Mouse (Mus musculus) spleen, adult 12 weeks (tissue): Measurements from ENCODE around the gene Gm17660.
"Not testable (repeated sequence)": the region's sequence is repeated elsewhere in the genome, so short reads cannot be mapped to it uniquely, and the experiment has no call there.

Experiments
- DNase-seq: peaks from one replicate; pipeline ENCODE4 v3.0.0; 2022; ENCODE audit warnings: low spot score

Gm17660 gene

DNA sequence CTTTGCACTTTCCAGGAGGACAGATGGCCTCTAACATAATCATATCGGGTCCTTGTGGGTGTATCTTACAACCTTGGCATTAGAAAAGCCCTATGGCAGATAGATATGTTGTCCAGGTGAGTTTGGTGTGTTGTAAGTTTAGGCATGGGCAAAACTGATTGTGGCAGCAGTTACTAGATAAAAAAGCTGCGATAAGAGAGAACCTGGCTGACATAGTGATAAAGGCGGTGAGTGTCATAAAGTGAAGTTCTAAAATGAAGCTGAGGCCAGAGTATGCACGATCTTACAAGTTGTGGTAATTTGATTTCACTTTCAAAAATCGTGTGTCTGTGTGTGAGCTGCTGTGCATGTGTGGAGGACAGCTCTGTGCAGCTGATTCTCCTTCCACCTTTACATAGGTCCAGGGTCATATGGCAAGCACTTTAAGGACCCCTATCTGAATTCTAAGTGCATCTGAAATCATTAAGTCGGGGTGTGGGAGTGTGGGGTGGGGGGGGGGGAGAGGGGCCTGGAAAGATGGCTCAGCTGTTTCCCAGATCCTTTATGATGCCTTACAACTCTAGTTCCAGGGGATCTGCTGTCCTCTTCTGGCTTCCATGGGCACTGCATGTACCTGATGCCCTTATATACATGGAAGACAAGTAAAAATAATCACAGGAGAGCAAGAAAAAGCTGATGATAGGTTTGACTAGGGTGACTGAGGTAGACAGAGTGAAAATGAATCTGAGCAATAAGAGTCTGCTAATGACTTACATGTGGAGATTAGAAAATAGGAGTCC lies 38.1 kb downstream of the Gm17660 start:
- DNase-seq, result no peak

DNA sequence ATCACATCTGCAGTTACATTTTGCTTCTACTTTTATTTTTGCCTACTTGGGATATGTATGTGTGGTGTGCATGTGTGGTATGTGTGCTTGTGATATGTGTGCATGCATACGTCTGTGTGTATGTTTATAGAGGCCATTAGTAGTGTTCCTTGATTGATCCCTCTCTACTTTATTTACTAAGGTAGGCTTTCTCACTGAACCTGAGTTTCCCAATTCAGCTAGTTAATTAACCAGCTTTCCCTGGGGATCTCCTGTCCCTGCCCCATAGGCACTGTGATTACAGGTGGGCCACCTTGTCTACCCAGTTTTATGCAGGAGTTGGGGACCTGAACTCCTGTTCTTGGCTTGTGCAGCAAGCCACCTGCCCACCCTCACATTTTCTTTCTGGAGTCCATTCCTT lies 40.7 kb downstream of the Gm17660 start:
- DNase-seq, result no peak

DNA sequence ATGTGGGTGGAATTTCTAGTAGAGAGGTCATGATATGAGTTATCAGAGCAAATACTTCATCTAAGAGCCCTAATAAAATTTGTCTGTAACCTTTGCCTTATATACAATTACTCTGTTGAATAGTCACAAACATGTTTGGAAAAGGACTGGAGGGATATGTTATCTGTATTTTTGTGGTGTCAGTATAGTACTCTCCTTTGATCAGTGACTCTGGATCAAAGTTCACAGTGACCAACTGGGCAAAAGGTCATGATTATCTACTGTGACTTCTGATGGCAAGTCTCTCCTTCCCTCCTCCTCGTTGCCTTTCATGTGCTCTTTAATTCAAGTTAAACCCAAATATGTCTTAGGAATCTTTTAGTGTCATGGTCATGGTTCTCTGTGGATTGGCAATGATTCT lies 41.6 kb downstream of the Gm17660 start:
- no peak for DNase-seq

DNA sequence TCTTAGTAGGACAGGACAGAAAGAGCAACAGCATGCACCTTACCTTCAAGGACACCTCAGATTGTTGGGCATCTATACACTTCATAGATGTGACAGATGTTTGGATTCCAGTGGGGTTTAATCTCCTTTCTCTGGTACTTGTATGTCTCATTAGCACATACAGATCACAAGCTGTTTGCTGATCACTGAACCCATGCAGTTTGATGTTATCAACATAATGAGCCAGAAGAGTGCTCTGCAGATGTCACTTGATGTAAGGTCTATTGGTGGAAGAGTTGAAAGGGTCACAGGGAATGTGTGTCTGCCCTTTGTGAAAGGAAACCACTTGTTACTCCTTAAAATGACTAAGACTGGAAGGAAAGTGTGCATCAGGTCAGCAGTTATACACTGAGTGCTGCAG lies 42.3 kb downstream of the Gm17660 start:
- no peak for DNase-seq

DNA sequence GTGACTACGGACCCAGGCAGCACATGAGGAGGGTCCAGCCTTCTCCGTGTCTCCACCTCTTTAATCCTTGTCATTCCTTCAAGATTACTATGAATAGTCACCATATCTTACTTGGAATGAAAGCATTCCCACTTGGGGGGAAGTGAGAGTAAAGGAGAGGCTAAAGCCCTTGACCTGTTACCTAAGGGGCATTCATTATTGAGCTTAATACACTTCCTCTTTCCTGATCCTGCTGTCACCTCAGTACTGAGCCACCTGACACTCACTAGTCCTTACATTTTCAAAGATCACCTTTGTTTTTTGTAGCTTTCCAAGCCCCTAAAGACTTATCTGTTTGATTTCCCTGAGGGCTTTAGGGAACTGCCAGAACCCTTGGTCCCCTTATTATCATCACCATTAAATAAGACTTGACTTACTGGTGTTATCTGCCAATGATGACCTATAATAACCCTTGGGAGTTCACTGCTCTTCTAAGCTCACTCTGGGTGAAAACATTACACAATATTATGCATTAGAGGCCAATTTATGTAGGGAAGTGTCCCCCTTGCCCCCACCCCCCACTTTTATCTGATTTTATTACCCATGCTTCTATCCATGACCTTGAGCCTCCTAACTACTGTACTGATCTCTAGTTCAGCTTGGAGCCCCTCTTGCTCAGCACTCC lies 44.8 kb downstream of the Gm17660 start:
- DNase-seq, result no peak

DNA sequence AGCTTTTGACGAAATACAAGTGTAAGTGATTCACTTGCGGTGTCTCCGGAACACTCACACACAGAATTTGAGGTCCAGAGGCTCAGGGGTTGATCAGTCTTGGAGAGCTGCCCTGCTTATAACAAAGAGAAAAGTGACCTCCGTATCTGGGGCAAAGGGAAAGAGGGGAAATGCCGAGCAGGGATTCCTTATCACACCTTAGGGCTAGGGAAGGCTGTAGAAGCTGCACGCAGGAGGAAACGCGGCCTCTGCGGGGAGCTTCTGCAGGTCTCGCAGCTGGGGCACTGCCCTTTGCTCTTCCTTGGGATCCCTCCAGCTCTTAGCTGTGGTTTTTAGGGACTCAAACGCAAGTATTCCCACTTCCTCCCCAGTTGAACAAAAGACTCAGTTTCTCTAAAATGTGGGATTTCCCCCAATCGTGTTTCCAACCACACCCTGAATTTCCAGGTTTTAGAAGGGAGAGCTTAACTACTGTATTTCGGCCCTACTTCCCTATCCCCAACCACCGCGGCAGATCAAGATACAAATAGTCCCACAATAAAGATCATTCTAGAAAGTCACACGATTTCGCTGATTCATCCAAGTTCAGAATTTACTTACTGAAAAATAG lies 52.1 kb downstream of the Gm17660 start:
- DNase-seq, result no peak

DNA sequence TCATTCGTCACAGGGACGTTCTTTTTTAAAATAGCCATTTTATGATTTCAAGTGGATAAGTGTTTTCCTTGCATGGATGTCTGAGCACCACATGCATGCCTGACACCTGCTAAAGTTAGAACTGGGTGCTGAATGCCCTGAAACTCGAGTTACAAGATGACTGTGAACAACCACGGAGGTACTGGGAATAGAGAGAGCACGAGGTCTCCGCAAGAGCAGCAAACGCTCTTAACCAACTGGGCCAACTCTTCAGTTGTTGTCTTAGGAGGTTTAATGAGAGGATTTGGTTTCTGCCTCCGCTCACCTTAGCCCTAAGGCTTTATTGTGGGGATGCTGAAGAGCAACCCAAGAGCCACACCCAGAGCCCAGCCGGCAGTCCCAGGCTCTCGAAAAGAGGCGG lies 52.6 kb downstream of the Gm17660 start:
- no peak for DNase-seq

DNA sequence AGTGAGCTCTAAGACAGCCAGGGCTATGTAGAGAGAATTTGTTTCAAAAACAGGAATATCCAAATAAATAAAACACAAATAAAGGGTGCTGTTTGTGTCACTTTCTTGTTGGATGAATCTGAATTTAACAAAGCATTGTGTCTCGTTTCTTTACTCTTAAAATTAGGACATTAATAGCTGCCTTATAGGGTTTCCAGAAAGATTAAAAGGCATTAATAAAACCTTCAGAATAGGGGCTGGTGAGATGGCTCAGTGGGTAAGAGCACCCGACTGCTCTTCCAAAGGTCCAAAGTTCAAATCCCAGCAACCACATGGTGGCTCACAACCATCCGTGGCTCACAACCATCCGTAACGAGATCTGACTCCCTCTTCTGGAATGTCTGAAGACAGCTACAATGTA lies 53.2 kb downstream of the Gm17660 start:
- not testable (repeated sequence) for DNase-seq

DNA sequence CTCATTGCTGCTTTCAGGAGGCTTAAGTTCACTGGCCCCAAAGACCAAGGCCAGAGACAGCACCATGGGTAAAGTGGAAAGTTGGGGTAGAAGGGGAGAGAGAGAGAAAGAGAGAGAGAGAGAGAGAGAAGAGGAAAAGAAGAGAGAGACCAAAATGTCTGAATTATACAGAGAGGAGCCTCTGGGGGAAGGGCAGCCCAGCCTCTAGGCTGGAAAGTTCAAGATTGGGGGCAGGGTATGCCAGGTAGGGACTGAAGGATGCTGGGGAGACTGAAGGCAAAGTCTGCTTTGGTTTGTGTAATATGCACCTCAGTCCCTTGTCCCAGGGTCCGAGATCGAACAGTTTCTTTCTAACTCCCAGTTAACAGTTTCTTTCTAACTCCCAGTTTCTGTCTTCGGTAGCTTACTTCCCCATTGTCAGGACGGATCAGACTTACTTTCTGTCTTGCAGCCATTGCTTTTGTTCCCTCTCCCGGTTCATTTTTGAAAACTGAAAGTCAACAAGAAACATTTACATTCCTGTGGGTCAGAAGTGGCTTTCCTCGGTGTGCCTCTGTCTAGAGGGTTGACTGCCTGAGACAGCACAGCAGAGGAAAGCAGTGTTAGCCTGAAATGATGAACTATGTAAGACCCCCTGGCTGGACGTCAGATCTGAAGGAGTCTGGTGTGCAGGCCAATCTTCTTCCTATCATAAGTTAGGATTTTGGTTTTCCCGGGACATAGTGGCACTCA lies 54.0 kb downstream of the Gm17660 start:
- no peak for DNase-seq

DNA sequence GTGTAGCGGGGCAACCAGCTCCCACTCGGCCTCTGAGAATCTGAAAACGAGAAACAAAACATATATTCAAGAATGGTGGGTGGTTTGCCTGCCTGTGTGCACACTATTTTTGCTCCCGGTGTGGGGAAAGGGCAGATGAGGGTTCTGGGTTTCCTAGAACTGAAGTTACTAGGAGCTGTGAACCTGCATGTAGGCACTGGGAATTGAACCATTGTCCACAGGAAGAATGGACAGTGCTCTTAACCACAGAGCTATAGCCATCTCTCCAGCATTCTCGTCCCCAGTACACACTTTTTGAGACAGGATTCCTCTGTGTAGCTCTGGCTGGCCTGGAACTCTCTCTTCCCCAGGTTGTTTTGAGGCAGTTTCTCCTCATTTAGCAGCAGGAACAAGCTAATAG lies 54.9 kb downstream of the Gm17660 start:
- no peak for DNase-seq

DNA sequence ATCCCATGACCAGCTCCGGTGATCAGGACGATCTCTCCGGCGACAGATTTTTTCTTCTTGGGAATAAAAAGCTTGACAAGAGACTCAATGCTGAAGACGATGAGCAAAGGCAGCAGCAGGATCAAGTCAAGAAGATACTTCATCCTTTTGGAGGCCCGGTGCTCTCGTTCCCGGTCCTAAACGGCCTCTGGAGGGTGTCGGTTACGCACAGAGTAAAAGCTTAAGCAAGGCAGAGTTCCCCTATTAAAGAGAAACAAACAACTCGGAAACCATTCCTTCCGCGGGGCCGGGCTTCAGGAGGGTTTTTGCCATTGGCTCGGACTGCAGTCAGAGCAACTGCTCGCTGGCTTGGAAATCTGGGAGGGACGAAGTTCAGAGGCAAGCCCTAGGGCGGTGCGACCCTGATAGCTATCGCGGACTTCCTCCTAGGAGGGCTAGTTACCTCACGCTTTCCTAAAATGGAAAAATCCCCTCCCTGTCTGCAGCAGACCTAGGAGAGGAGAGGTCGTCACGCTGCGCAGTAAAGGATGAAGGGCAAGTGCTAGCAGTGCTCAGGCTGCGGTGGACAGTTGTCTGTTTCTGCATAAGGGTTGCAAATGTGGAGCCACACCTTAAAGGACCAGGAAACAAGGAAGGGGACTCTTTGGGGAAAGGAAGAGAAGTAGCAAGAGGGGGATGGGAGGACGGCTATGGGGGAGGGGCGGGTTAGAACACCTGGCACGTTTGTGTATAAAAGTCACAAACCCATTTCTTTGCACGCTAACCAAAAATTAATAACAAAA lies 55.6 kb downstream of the Gm17660 start, which contains the start of gene Hsd17b11:
Hsd17b11 (minus strand) TSS at position 323 of the 782 bp plus-strand sequence.
- peak; percentile 35 for DNase-seq
